Mouse (Mus musculus) testis, adult 2 months (tissue): Measurements from ENCODE around the gene Cmip. TPM values are rescaled to one million over a fixed set of nuclear protein-coding genes. Genes with fewer than 3 reads are reported as not detected.

Source experiments
- H3K27ac ChIP-seq: fragments of 200-500 bp; 2 replicates; pipeline ENCODE4 v1.5.1; 2012; ENCODE audit warnings: low read depth, low read length; ENCODE audit not compliant: control insufficient read depth, insufficient read depth
- H3K27me3 ChIP-seq: fragments of 200-500 bp; 2 replicates; pipeline ENCODE4 v1.6.1; 2012; ENCODE audit warnings: mild to moderate bottlenecking, low read length, moderate library complexity; ENCODE audit not compliant: control insufficient read depth, insufficient read depth
- H3K36me3 ChIP-seq: fragments of 200-500 bp; 2 replicates; pipeline ENCODE4 v1.6.1; 2012; ENCODE audit warnings: mild to moderate bottlenecking, low read length; ENCODE audit not compliant: control insufficient read depth, insufficient read depth
- H3K4me1 ChIP-seq: fragments of 200-500 bp; 2 replicates; pipeline ENCODE4 v1.6.1; 2012; ENCODE audit warnings: low read length; ENCODE audit not compliant: control insufficient read depth, insufficient read depth
- H3K4me3 ChIP-seq: fragments of 200-500 bp; 2 replicates; pipeline ENCODE4 v1.5.1; 2012; ENCODE audit warnings: low read depth, mild to moderate bottlenecking, low read length, moderate library complexity, mixed read lengths; ENCODE audit not compliant: control insufficient read depth
- CTCF ChIP-seq: fragments of 200-500 bp; IDR thresholded peaks from 2 replicates; pipeline ENCODE4 v1.5.1; 2012; ENCODE audit warnings: low read depth, mild to moderate bottlenecking, inconsistent platforms, low read length, moderate library complexity; ENCODE audit not compliant: control insufficient read depth, insufficient read depth, insufficient replicate concordance
- POLR2A ChIP-seq: fragments of 200-500 bp; IDR thresholded peaks from 2 replicates; pipeline ENCODE4 v1.6.1; 2012; ENCODE audit warnings: low read depth, mild to moderate bottlenecking, inconsistent platforms, low read length, moderate library complexity; ENCODE audit not compliant: control insufficient read depth
- polyA plus RNA-seq: library from polyadenylated mRNA; depleted of rRNA; stranded (reverse); fragments of >200 nt; gene quantifications from 2 replicates; pipeline ENCODE4 v1.2.3, GENCODE M21; 2012

The Cmip gene
- polyA plus RNA-seq, 1 experiment: 10.5 TPM

- Histone ChIP-seq H3K4me1 (peaks cover 1% of the 10 kb centered on the region; the same call in 1 of the 2 replicates), H3K27me3 (no peaks in the 10 kb centered on the region), H3K27ac (no peak overlapping the region), H3K4me3 (no peak overlapping the region), H3K36me3 (no peaks in the 10 kb centered on the region)
- TF ChIP-seq CTCF (no peak), POLR2A (no peak)
Measured at GRCm38 (mm10) chr8:117401880-117402279, 145.0 kb downstream of the Cmip start.

DNA sequence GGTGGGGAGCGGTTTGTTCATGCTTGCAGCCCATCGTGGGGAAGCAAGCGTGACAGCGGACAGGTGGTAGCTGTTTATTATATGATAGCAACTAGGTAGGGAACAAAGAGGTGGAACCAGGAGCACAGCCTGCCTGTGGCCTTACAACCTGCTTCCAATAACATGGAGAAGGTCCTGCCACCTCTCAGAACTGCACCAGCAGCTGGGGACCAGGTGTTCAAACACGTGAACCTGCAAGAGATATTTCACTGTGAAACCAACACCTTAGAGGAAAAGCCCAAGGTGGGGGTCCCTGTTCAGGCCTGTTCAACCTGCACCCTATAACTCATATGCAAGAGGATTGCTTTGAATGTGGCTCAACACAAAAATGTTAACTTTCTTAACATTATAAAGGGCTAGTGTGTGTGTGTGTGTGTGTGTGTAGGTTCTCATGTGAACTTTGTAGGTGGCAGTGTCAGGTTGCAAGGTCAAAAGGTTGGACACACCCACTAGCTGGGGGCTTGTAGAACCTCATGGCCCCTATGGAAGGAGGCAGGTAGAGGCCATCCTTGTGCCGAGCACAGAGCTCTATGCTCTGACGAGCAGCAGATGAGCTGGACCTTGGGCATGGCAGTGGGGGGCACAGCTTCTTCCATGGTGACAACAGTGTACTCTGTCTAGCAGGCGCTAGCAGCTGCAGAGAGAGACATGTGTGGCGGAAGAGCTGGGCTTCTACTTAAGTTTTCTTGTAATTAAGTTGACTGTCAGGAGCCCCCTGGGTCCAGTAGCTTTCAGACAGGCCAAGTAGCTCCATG is 146.2 kb downstream of the Cmip start:
- H3K36me3 ChIP-seq: no peaks in the 10 kb centered on the region
- H3K27me3 ChIP-seq: no peaks in the 10 kb centered on the region
- H3K27ac ChIP-seq: no peak overlapping the region
- no peaks in the 10 kb centered on the region for H3K4me1 ChIP-seq
- TF ChIP-seq CTCF (no peak), POLR2A (no peak)
- no peak overlapping the region for H3K4me3 ChIP-seq

GRCm38 (mm10) chr8:117403705-117404476 is 147.0 kb downstream of the Cmip start:
- TF ChIP-seq POLR2A (no peak), CTCF (no peak)
- Histone ChIP-seq H3K4me3 (no peak overlapping the region), H3K27ac (no peak overlapping the region), H3K27me3 (no peaks in the 10 kb centered on the region), H3K4me1 (no peaks in the 10 kb centered on the region), H3K36me3 (no peaks in the 10 kb centered on the region)

DNA sequence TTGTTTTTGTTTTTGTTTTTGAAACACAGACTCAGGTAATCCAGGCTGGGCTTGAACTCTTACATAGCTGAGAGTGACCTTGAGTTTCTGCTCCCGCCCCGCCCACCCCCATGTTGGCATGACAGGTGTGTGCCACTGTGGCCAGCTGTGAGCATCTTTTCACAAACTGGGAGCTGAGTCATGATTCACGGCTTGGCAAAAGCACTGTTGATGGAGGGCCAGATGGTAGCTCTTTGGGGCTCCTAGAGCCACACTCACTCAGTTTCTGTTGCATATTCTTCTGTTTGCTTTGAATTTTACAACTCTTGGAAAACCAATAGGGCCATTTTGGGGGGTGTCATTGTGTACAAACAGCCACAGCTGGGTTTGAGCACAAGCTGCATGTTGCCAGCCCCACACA is 149.2 kb downstream of the Cmip start:
- no peaks in the 10 kb centered on the region for H3K36me3 ChIP-seq
- TF ChIP-seq POLR2A (no peak), CTCF (no peak)
- H3K4me3 ChIP-seq: no peak overlapping the region
- H3K27me3 ChIP-seq: no peaks in the 10 kb centered on the region
- H3K4me1 ChIP-seq: no peaks in the 10 kb centered on the region; the same call in 1 of the 2 replicates
- no peak overlapping the region for H3K27ac ChIP-seq

GRCm38 (mm10) chr8:117408634-117409033 is 151.8 kb downstream of the Cmip start:
- Histone ChIP-seq H3K27ac (no peak overlapping the region), H3K36me3 (no peaks in the 10 kb centered on the region), H3K27me3 (no peaks in the 10 kb centered on the region), H3K4me1 (no peaks in the 10 kb centered on the region; the same call in 1 of the 2 replicates), H3K4me3 (no peak overlapping the region)
- no peak for TF ChIP-seq POLR2A
- no peak for TF ChIP-seq CTCF

GRCm38 (mm10) chr8:117409056-117409455 is 152.2 kb downstream of the Cmip start:
- Histone ChIP-seq H3K4me1 (no peaks in the 10 kb centered on the region; the same call in 1 of the 2 replicates), H3K4me3 (no peak overlapping the region), H3K27me3 (no peaks in the 10 kb centered on the region), H3K36me3 (no peaks in the 10 kb centered on the region), H3K27ac (no peak overlapping the region)
- TF ChIP-seq POLR2A: no peak
- no peak for TF ChIP-seq CTCF

DNA sequence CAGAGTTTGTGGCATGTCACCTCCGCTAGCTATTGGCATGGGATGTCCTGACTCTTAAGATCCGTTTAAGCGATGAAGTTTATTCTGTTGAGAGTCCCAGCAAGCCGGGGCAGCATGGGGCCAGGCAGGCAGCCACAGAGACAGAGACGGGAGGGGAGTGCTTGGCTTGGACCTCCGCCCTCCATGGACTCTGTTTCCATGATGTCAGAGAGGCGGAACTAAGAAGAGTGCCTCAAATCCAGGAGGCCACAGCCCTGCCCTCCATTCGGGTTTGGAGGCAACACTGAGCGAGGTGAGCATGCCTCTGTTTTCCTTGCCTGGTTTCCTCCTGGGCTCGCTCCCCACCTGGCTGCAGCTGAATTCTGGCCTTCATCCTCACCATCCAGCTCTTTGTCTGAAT is 153.5 kb downstream of the Cmip start:
- Histone ChIP-seq H3K27ac (peak overlapping the region; percentile 25; the same call in 1 of the 2 replicates), H3K4me3 (no peak overlapping the region), H3K4me1 (no peaks in the 10 kb centered on the region; the same call in 1 of the 2 replicates), H3K36me3 (no peaks in the 10 kb centered on the region), H3K27me3 (no peaks in the 10 kb centered on the region)
- TF ChIP-seq POLR2A (no peak), CTCF (no peak)
